Mouse (Mus musculus) MEL (cell line): ENCODE data around the gene Fosb. TPM values are rescaled to one million over a fixed set of nuclear protein-coding genes. Genes with fewer than 3 reads are reported as not detected.

Experiments used
- DNase-seq: peaks from one replicate; pipeline ENCODE4 v3.0.0; 2011; ENCODE audit warnings: low read depth, low spot score
- H3K27ac ChIP-seq: 2 replicates; pipeline ENCODE4 v1.5.1; 2012; ENCODE audit warnings: low read depth, mild to moderate bottlenecking, control low read depth, low read length, moderate library complexity; ENCODE audit not compliant: control insufficient read depth
- H3K27me3 ChIP-seq, 2 experiments: fragments of 150-350 bp in 1 of 2; sonication (generic) in 1 of 2; 2 replicates each; pipeline ENCODE4 v1.6.1; 2012; ENCODE audit warnings: low read length in 2 of 2, mild to moderate bottlenecking in 2 of 2, improper control_type of control experiment in 1 of 2, moderate library complexity in 1 of 2; ENCODE audit not compliant: insufficient read depth in 2 of 2, control insufficient read depth in 1 of 2
- H3K36me3 ChIP-seq, 2 experiments: 2 replicates each; pipeline ENCODE4 v1.6.1; 2012 to 2014; ENCODE audit warnings: low read length in 2 of 2, improper control_type of control experiment in 1 of 2, inconsistent platforms in 1 of 2, mild to moderate bottlenecking in 1 of 2; ENCODE audit not compliant: insufficient read depth in 2 of 2, control insufficient read depth in 1 of 2
- H3K4me1 ChIP-seq, 2 experiments: fragments of 150-350 bp in 1 of 2; sonication (generic) in 1 of 2; 2 replicates each; pipeline ENCODE4 v1.6.1; 2012; ENCODE audit warnings: low read length in 2 of 2, improper control_type of control experiment in 1 of 2, mild to moderate bottlenecking in 1 of 2; ENCODE audit not compliant: insufficient read depth in 2 of 2, control insufficient read depth in 1 of 2
- H3K4me3 ChIP-seq, 2 experiments: fragments of 150-350 bp in 1 of 2; sonication (generic) in 1 of 2; 2 replicates each; pipeline ENCODE4 v1.5.1; 2012; ENCODE audit warnings: low read depth in 2 of 2, low read length in 2 of 2, mild to moderate bottlenecking in 2 of 2, moderate library complexity in 2 of 2, control low read depth in 1 of 2, improper control_type of control experiment in 1 of 2; ENCODE audit not compliant: control insufficient read depth in 1 of 2, insufficient read depth in 1 of 2
- H3K79me2 ChIP-seq: 2 replicates; pipeline ENCODE4 v1.6.1; 2012; ENCODE audit warnings: mild to moderate bottlenecking, low read length, moderate library complexity; ENCODE audit not compliant: control insufficient read depth, poor library complexity, insufficient read depth
- H3K9ac ChIP-seq: 2 replicates; pipeline ENCODE4 v1.6.1; 2012; ENCODE audit warnings: low read depth, mild to moderate bottlenecking, control low read depth, low read length, moderate library complexity; ENCODE audit not compliant: control insufficient read depth, poor library complexity, severe bottlenecking
- H3K9me3 ChIP-seq: fragments of 150-350 bp; sonication (generic); replicated peaks from 2 replicates; pipeline ENCODE4 v1.6.1; 2012; ENCODE audit warnings: mild to moderate bottlenecking, low read length, improper control_type of control experiment, moderate library complexity; ENCODE audit not compliant: insufficient read depth
- BHLHE40 ChIP-seq: IDR thresholded peaks from 2 replicates; pipeline ENCODE4 v1.6.1; 2012; ENCODE audit warnings: low read depth, mild to moderate bottlenecking, inconsistent platforms, low read length, improper control_type of control experiment, borderline replicate concordance
- CHD1 ChIP-seq: IDR thresholded peaks from 2 replicates; pipeline ENCODE4 v1.6.1; 2012; ENCODE audit warnings: low read depth, mild to moderate bottlenecking, inconsistent platforms, low read length, improper control_type of control experiment
- CTCF ChIP-seq, 3 experiments: IDR thresholded peaks in 2 of 3; conservative IDR thresholded peaks in 1 of 3; 2 replicates each; pipeline ENCODE4 v1.5.1; 2011 to 2012; ENCODE audit warnings: low read length in 3 of 3, low read depth in 2 of 3, mild to moderate bottlenecking in 2 of 3, improper control_type of control experiment in 1 of 3, inconsistent platforms in 1 of 3, mixed read lengths in 1 of 3, moderate library complexity in 1 of 3; ENCODE audit not compliant: control insufficient read depth in 1 of 3, insufficient read depth in 1 of 3, poor library complexity in 1 of 3, severe bottlenecking in 1 of 3
- E2F4 ChIP-seq: IDR thresholded peaks from 2 replicates; pipeline ENCODE4 v1.6.1; 2011; ENCODE audit warnings: low read depth, low read length, improper control_type of control experiment, borderline replicate concordance
- EP300 ChIP-seq, 2 experiments: IDR thresholded peaks; 2 replicates each; pipeline ENCODE4 v1.6.1; 2011; ENCODE audit warnings: improper control_type of control experiment in 2 of 2, low read length in 2 of 2, low read depth in 1 of 2, mild to moderate bottlenecking in 1 of 2
- ETS1 ChIP-seq: IDR thresholded peaks from 2 replicates; pipeline ENCODE4 v1.6.1; 2012; ENCODE audit warnings: low read depth, mild to moderate bottlenecking, inconsistent platforms, low read length, improper control_type of control experiment, moderate library complexity
- GATA1 ChIP-seq: IDR thresholded peaks from 2 replicates; pipeline ENCODE4 v1.6.1; 2011; ENCODE audit warnings: low read depth, low read length, improper control_type of control experiment
- HCFC1 ChIP-seq: IDR thresholded peaks from 2 replicates; pipeline ENCODE4 v1.6.1; 2012; ENCODE audit warnings: low read depth, mild to moderate bottlenecking, inconsistent platforms, low read length, improper control_type of control experiment, moderate library complexity
- KAT2A ChIP-seq: conservative IDR thresholded peaks from 2 replicates; pipeline ENCODE4 v1.6.1; 2012; ENCODE audit warnings: low read depth, low read length, improper control_type of control experiment, inconsistent platforms
- MAFK ChIP-seq: IDR thresholded peaks from 2 replicates; pipeline ENCODE4 v1.6.1; 2011; ENCODE audit warnings: low read depth, mild to moderate bottlenecking, low read length, improper control_type of control experiment, borderline replicate concordance
- MAX ChIP-seq: IDR thresholded peaks from 2 replicates; pipeline ENCODE4 v1.6.1; 2011; ENCODE audit warnings: low read length, improper control_type of control experiment
- MAZ ChIP-seq: IDR thresholded peaks from 2 replicates; pipeline ENCODE4 v1.6.1; 2012; ENCODE audit warnings: low read depth, mild to moderate bottlenecking, inconsistent platforms, low read length, improper control_type of control experiment
- MEF2A ChIP-seq: IDR thresholded peaks from 2 replicates; pipeline ENCODE4 v1.6.1; 2014; ENCODE audit warnings: low read depth, mild to moderate bottlenecking, inconsistent platforms, low read length, improper control_type of control experiment; ENCODE audit not compliant: poor library complexity, insufficient replicate concordance, severe bottlenecking; ENCODE audit errors: extremely low read depth
- MXI1 ChIP-seq: IDR thresholded peaks from 2 replicates; pipeline ENCODE4 v1.6.1; 2011; ENCODE audit warnings: mild to moderate bottlenecking, low read depth, low read length, improper control_type of control experiment
- MYB ChIP-seq: IDR thresholded peaks from 2 replicates; pipeline ENCODE4 v1.6.1; 2011; ENCODE audit warnings: mild to moderate bottlenecking, low read depth, low read length, improper control_type of control experiment
- MYC ChIP-seq: IDR thresholded peaks from 2 replicates; pipeline ENCODE4 v1.6.1; 2011; ENCODE audit warnings: low read depth, mild to moderate bottlenecking, low read length, improper control_type of control experiment, moderate library complexity
- NELFE ChIP-seq: IDR thresholded peaks from 2 replicates; pipeline ENCODE4 v1.6.1; 2011; ENCODE audit warnings: low read depth, low read length, improper control_type of control experiment
- NRF1 ChIP-seq: IDR thresholded peaks from 2 replicates; pipeline ENCODE4 v1.6.1; 2014; ENCODE audit warnings: low read depth, mild to moderate bottlenecking, inconsistent platforms, low read length, improper control_type of control experiment, moderate library complexity; ENCODE audit not compliant: poor library complexity, insufficient read depth, severe bottlenecking
- POLR2A ChIP-seq, 2 experiments: IDR thresholded peaks; 2 replicates each; pipeline ENCODE4 v1.6.1; 2011 to 2012; ENCODE audit warnings: low read length in 2 of 2, mild to moderate bottlenecking in 2 of 2, control low read depth in 1 of 2, improper control_type of control experiment in 1 of 2, low read depth in 1 of 2, moderate library complexity in 1 of 2; ENCODE audit not compliant: control insufficient read depth in 1 of 2, insufficient read depth in 1 of 2, poor library complexity in 1 of 2
- POLR2AphosphoS2 ChIP-seq: IDR thresholded peaks from 2 replicates; pipeline ENCODE4 v1.6.1; 2011; ENCODE audit warnings: low read length, improper control_type of control experiment
- POLR2AphosphoS5 ChIP-seq: IDR thresholded peaks from 2 replicates; pipeline ENCODE4 v1.6.1; 2012; ENCODE audit warnings: low read depth, borderline replicate concordance, mild to moderate bottlenecking, inconsistent platforms, low read length, moderate library complexity, mixed read lengths
- RAD21 ChIP-seq: IDR thresholded peaks from 2 replicates; pipeline ENCODE4 v1.6.1; 2011; ENCODE audit warnings: mild to moderate bottlenecking, low read depth, low read length, improper control_type of control experiment
- SIN3A ChIP-seq: IDR thresholded peaks from 2 replicates; pipeline ENCODE4 v1.6.1; 2012; ENCODE audit warnings: low read length, improper control_type of control experiment, inconsistent platforms
- SMC3 ChIP-seq: IDR thresholded peaks from 2 replicates; pipeline ENCODE4 v1.6.1; 2011; ENCODE audit warnings: low read depth, low read length, improper control_type of control experiment
- TAL1 ChIP-seq: IDR thresholded peaks from 2 replicates; pipeline ENCODE4 v1.6.1; 2012; ENCODE audit warnings: mild to moderate bottlenecking, inconsistent platforms, low read length, moderate library complexity, mixed read lengths
- TBP ChIP-seq: IDR thresholded peaks from 2 replicates; pipeline ENCODE4 v1.8.0; 2011; ENCODE audit warnings: low read depth, low read length, improper control_type of control experiment
- TCF12 ChIP-seq: IDR thresholded peaks from 2 replicates; pipeline ENCODE4 v1.6.1; 2014; ENCODE audit warnings: low read depth, mild to moderate bottlenecking, inconsistent platforms, low read length, improper control_type of control experiment, moderate library complexity
- UBTF ChIP-seq: IDR thresholded peaks from 2 replicates; pipeline ENCODE4 v1.6.1; 2012; ENCODE audit warnings: low read depth, mild to moderate bottlenecking, inconsistent platforms, low read length, improper control_type of control experiment, moderate library complexity, borderline replicate concordance; ENCODE audit not compliant: insufficient read depth
- USF1 ChIP-seq: IDR thresholded peaks from 2 replicates; pipeline ENCODE4 v1.6.1; 2014; ENCODE audit warnings: low read depth, mild to moderate bottlenecking, inconsistent platforms, low read length, improper control_type of control experiment, moderate library complexity
- USF2 ChIP-seq, 2 experiments: IDR thresholded peaks; 2 replicates each; pipeline ENCODE4 v1.6.1; 2011 to 2012; ENCODE audit warnings: improper control_type of control experiment in 2 of 2, low read length in 2 of 2, borderline replicate concordance in 1 of 2, inconsistent platforms in 1 of 2, low read depth in 1 of 2, mild to moderate bottlenecking in 1 of 2; ENCODE audit not compliant: insufficient read depth in 1 of 2
- ZC3H11A ChIP-seq: IDR thresholded peaks from 2 replicates; pipeline ENCODE4 v1.6.1; 2012; ENCODE audit warnings: low read depth, mild to moderate bottlenecking, inconsistent platforms, low read length, improper control_type of control experiment
- ZKSCAN1 ChIP-seq: IDR thresholded peaks from 2 replicates; pipeline ENCODE4 v1.6.1; 2012; ENCODE audit warnings: low read depth, mild to moderate bottlenecking, inconsistent platforms, low read length, improper control_type of control experiment, moderate library complexity
- ZMIZ1 ChIP-seq: IDR thresholded peaks from 2 replicates; pipeline ENCODE4 v1.6.1; 2012; ENCODE audit warnings: low read depth, mild to moderate bottlenecking, inconsistent platforms, low read length, improper control_type of control experiment, moderate library complexity
- ZNF384 ChIP-seq: IDR thresholded peaks from 2 replicates; pipeline ENCODE4 v1.6.1; 2012; ENCODE audit warnings: low read depth, mild to moderate bottlenecking, inconsistent platforms, low read length, improper control_type of control experiment
- polyA plus RNA-seq, 2 experiments: library from polyadenylated mRNA; stranded (reverse) in 1 of 2; unstranded in 1 of 2; fragments of >175 nt in 1 of 2; fragments of >200 nt in 1 of 2; gene quantifications; 2 replicates each; pipeline versions ENCODE4 v1.2.1 to v1.2.4; 2012; ENCODE audit warnings: low replicate concordance in 2 of 2, low read depth in 1 of 2; ENCODE audit not compliant: insufficient read length in 2 of 2, insufficient read depth in 1 of 2, missing spikeins in 1 of 2
- total RNA-seq: library from RNA; depleted of rRNA; stranded (reverse); fragments of 300-350 nt; gene quantifications from 2 replicates; pipeline ENCODE4 v1.2.3, GENCODE M21; 2012

The Fosb gene
- total and polyA plus RNA-seq, 3 experiments = 0.04 to 0.49 TPM; not detected in 1

DNA sequence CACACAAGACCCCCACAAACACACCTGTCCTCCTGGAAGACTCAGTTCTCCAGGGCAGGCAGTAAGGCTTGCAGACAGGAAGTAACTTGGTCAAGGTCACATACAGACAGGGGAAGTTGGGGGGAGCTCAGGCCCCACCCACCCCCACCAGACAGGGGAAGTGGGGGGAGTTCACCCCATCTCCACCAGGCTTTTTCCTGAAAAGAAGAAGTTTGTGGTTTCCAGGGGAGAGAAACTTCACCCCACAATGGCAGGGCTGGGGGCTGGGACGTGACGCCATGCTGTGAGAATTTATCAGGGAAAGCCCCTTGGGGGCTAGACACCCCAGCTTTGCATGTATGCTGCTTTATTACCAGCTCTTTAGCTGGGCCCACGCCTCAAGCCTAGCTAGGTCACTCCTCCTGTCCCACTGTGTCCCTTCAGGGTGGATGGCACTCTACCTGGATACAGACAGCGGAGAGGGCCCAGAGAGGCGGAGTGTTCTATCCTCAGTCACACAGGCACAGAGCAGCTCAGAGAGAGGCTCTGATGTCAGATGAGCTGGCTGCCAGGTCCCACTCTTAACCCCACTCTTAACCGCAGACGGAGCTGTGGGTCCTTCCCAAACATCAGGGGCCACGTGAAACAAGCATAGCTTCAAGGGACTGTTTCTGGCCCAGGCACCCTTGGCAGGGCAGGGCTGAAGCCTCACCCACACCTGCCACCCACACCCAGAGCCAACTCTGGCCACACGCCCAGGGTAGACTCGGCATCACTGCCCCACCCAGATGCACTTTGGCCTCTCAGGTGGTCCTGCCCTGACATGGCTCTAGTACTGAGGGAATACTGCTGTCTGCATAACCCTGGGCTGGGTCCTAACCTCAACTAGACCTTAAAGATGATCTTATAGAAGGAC lies 43.7 kb downstream of the Fosb start:
- DNase-seq = peak; percentile 94
- peak; percentile 56 for TF ChIP-seq NELFE
- TF ChIP-seq SIN3A = peak; percentile 89
- TF ChIP-seq TBP = 0 out of 2 replicates have a peak, but pooled peaks have one; percentile 49
- no peak for TF ChIP-seq MYB
- TF ChIP-seq SMC3 = no peak
- no peak for TF ChIP-seq ZMIZ1
- TF ChIP-seq ZNF384 = no peak
- no peak for TF ChIP-seq POLR2AphosphoS5
- no peak for TF ChIP-seq RAD21
- no peak; the same call in none of the 2 replicates for TF ChIP-seq MAX
- no peak for TF ChIP-seq KAT2A
- TF ChIP-seq CHD1 = no peak
- TF ChIP-seq MYC = peak; percentile 52; the same call in 1 of the 2 replicates
- no peak; the same call in 1 of the 2 replicates for TF ChIP-seq TAL1
- no peak for TF ChIP-seq GATA1
- TF ChIP-seq ZKSCAN1 = no peak
- TF ChIP-seq ETS1 = peak; percentile 90
- TF ChIP-seq POLR2A (IDR thresholded peaks at IDR 0.05; ENCODE audit: control insufficient read depth in 1 of 2, insufficient read depth in 1 of 2, low read depth in 1 of 2, low read length in 2 of 2, poor library complexity in 1 of 2) = peak in 1 of 2 experiments; percentile 57; a peak in 2 of 4 replicates
- no peak for TF ChIP-seq CTCF (IDR thresholded peaks at IDR 0.05 in 2 of 3, conservative IDR thresholded peaks at IDR 0.05 in 1 of 3; ENCODE audit: control insufficient read depth in 1 of 3, insufficient read depth in 1 of 3, low read depth in 2 of 3, low read length in 3 of 3, poor library complexity in 1 of 3, severe bottlenecking in 1 of 3)
- no peak for TF ChIP-seq E2F4
- peak; percentile 62 for TF ChIP-seq TCF12
- TF ChIP-seq NRF1 = no peak
- TF ChIP-seq USF2 (IDR thresholded peaks at IDR 0.05; ENCODE audit: borderline replicate concordance in 1 of 2, insufficient read depth in 1 of 2, low read depth in 1 of 2, low read length in 2 of 2) = no peak
- TF ChIP-seq UBTF = no peak
- peak; percentile 73 to 86 for TF ChIP-seq EP300 (IDR thresholded peaks at IDR 0.05; ENCODE audit: low read depth in 1 of 2, low read length in 2 of 2)
- peak; percentile 66 for TF ChIP-seq MXI1
- 0 out of 2 replicates have a peak, but pooled peaks have one; percentile 23 for TF ChIP-seq USF1
- no peak for TF ChIP-seq MAFK
- no peak for TF ChIP-seq POLR2AphosphoS2
- TF ChIP-seq MEF2A = 0 out of 2 replicates have a peak, but pooled peaks have one; percentile 14
- no peak for TF ChIP-seq ZC3H11A
- peak; percentile 78 for TF ChIP-seq HCFC1
- peak; percentile 98 for TF ChIP-seq MAZ
- TF ChIP-seq BHLHE40 = peak; percentile 46; the same call in 1 of the 2 replicates

More for the DNA sequence above, 43.7 kb downstream of the Fosb start:
- H3K27me3 ChIP-seq = no peaks in the 10 kb centered on the region
- peak overlapping the region; percentile 95 for H3K27ac ChIP-seq
- H3K4me1 ChIP-seq = peaks cover 9 to 40% of the 10 kb centered on the region in 2 experiments
- H3K36me3 ChIP-seq = peaks cover 0 to 29% of the 10 kb centered on the region in 2 experiments; a peak in 3 of 4 replicates
- peak overlapping the region; percentile 27 to 37 for H3K4me3 ChIP-seq
- no peaks in the 10 kb centered on the region for H3K9me3 ChIP-seq
- peak overlapping the region; percentile 66 for H3K9ac ChIP-seq
- H3K79me2 ChIP-seq = peaks cover 46% of the 10 kb centered on the region
